Mouse (Mus musculus) MEL (cell line): ENCODE results near the gene Chmp5. TPM values are rescaled to one million over a fixed set of nuclear protein-coding genes. Genes with fewer than 3 reads are reported as not detected.

Experiments
- DNase-seq: peaks from one replicate; pipeline ENCODE4 v3.0.0; 2011; ENCODE audit warnings: low read depth, low spot score
- H3K27ac ChIP-seq: 2 replicates; pipeline ENCODE4 v1.5.1; 2012; ENCODE audit warnings: low read depth, mild to moderate bottlenecking, control low read depth, low read length, moderate library complexity; ENCODE audit not compliant: control insufficient read depth
- H3K27me3 ChIP-seq, 2 experiments: fragments of 150-350 bp in 1 of 2; sonication (generic) in 1 of 2; 2 replicates each; pipeline ENCODE4 v1.6.1; 2012; ENCODE audit warnings: low read length in 2 of 2, mild to moderate bottlenecking in 2 of 2, improper control_type of control experiment in 1 of 2, moderate library complexity in 1 of 2; ENCODE audit not compliant: insufficient read depth in 2 of 2, control insufficient read depth in 1 of 2
- H3K36me3 ChIP-seq, 2 experiments: 2 replicates each; pipeline ENCODE4 v1.6.1; 2012 to 2014; ENCODE audit warnings: low read length in 2 of 2, improper control_type of control experiment in 1 of 2, inconsistent platforms in 1 of 2, mild to moderate bottlenecking in 1 of 2; ENCODE audit not compliant: insufficient read depth in 2 of 2, control insufficient read depth in 1 of 2
- H3K4me1 ChIP-seq, 2 experiments: fragments of 150-350 bp in 1 of 2; sonication (generic) in 1 of 2; 2 replicates each; pipeline ENCODE4 v1.6.1; 2012; ENCODE audit warnings: low read length in 2 of 2, improper control_type of control experiment in 1 of 2, mild to moderate bottlenecking in 1 of 2; ENCODE audit not compliant: insufficient read depth in 2 of 2, control insufficient read depth in 1 of 2
- H3K4me3 ChIP-seq, 2 experiments: fragments of 150-350 bp in 1 of 2; sonication (generic) in 1 of 2; 2 replicates each; pipeline ENCODE4 v1.5.1; 2012; ENCODE audit warnings: low read depth in 2 of 2, low read length in 2 of 2, mild to moderate bottlenecking in 2 of 2, moderate library complexity in 2 of 2, control low read depth in 1 of 2, improper control_type of control experiment in 1 of 2; ENCODE audit not compliant: control insufficient read depth in 1 of 2, insufficient read depth in 1 of 2
- H3K79me2 ChIP-seq: 2 replicates; pipeline ENCODE4 v1.6.1; 2012; ENCODE audit warnings: mild to moderate bottlenecking, low read length, moderate library complexity; ENCODE audit not compliant: control insufficient read depth, poor library complexity, insufficient read depth
- H3K9ac ChIP-seq: 2 replicates; pipeline ENCODE4 v1.6.1; 2012; ENCODE audit warnings: low read depth, mild to moderate bottlenecking, control low read depth, low read length, moderate library complexity; ENCODE audit not compliant: control insufficient read depth, poor library complexity, severe bottlenecking
- H3K9me3 ChIP-seq: fragments of 150-350 bp; sonication (generic); replicated peaks from 2 replicates; pipeline ENCODE4 v1.6.1; 2012; ENCODE audit warnings: mild to moderate bottlenecking, low read length, improper control_type of control experiment, moderate library complexity; ENCODE audit not compliant: insufficient read depth
- CHD1 ChIP-seq: IDR thresholded peaks from 2 replicates; pipeline ENCODE4 v1.6.1; 2012; ENCODE audit warnings: low read depth, mild to moderate bottlenecking, inconsistent platforms, low read length, improper control_type of control experiment
- E2F4 ChIP-seq: IDR thresholded peaks from 2 replicates; pipeline ENCODE4 v1.6.1; 2011; ENCODE audit warnings: low read depth, low read length, improper control_type of control experiment, borderline replicate concordance
- ELF1 ChIP-seq: IDR thresholded peaks from 2 replicates; pipeline ENCODE4 v1.6.1; 2014; ENCODE audit warnings: low read depth, mild to moderate bottlenecking, inconsistent platforms, low read length, improper control_type of control experiment, moderate library complexity
- EP300 ChIP-seq, 2 experiments: IDR thresholded peaks; 2 replicates each; pipeline ENCODE4 v1.6.1; 2011; ENCODE audit warnings: improper control_type of control experiment in 2 of 2, low read length in 2 of 2, low read depth in 1 of 2, mild to moderate bottlenecking in 1 of 2
- ETS1 ChIP-seq: IDR thresholded peaks from 2 replicates; pipeline ENCODE4 v1.6.1; 2012; ENCODE audit warnings: low read depth, mild to moderate bottlenecking, inconsistent platforms, low read length, improper control_type of control experiment, moderate library complexity
- GATA1 ChIP-seq: IDR thresholded peaks from 2 replicates; pipeline ENCODE4 v1.6.1; 2011; ENCODE audit warnings: low read depth, low read length, improper control_type of control experiment
- HCFC1 ChIP-seq: IDR thresholded peaks from 2 replicates; pipeline ENCODE4 v1.6.1; 2012; ENCODE audit warnings: low read depth, mild to moderate bottlenecking, inconsistent platforms, low read length, improper control_type of control experiment, moderate library complexity
- JUND ChIP-seq: IDR thresholded peaks from 2 replicates; pipeline ENCODE4 v1.6.1; 2011; ENCODE audit warnings: low read depth, mild to moderate bottlenecking, improper control_type of control experiment, low read length
- MAFK ChIP-seq: IDR thresholded peaks from 2 replicates; pipeline ENCODE4 v1.6.1; 2011; ENCODE audit warnings: low read depth, mild to moderate bottlenecking, low read length, improper control_type of control experiment, borderline replicate concordance
- MAX ChIP-seq: IDR thresholded peaks from 2 replicates; pipeline ENCODE4 v1.6.1; 2011; ENCODE audit warnings: low read length, improper control_type of control experiment
- MEF2A ChIP-seq: IDR thresholded peaks from 2 replicates; pipeline ENCODE4 v1.6.1; 2014; ENCODE audit warnings: low read depth, mild to moderate bottlenecking, inconsistent platforms, low read length, improper control_type of control experiment; ENCODE audit not compliant: poor library complexity, insufficient replicate concordance, severe bottlenecking; ENCODE audit errors: extremely low read depth
- MYB ChIP-seq: IDR thresholded peaks from 2 replicates; pipeline ENCODE4 v1.6.1; 2011; ENCODE audit warnings: mild to moderate bottlenecking, low read depth, low read length, improper control_type of control experiment
- MYC ChIP-seq: IDR thresholded peaks from 2 replicates; pipeline ENCODE4 v1.6.1; 2011; ENCODE audit warnings: low read depth, mild to moderate bottlenecking, low read length, improper control_type of control experiment, moderate library complexity
- NELFE ChIP-seq: IDR thresholded peaks from 2 replicates; pipeline ENCODE4 v1.6.1; 2011; ENCODE audit warnings: low read depth, low read length, improper control_type of control experiment
- NRF1 ChIP-seq: IDR thresholded peaks from 2 replicates; pipeline ENCODE4 v1.6.1; 2014; ENCODE audit warnings: low read depth, mild to moderate bottlenecking, inconsistent platforms, low read length, improper control_type of control experiment, moderate library complexity; ENCODE audit not compliant: poor library complexity, insufficient read depth, severe bottlenecking
- POLR2A ChIP-seq, 2 experiments: IDR thresholded peaks; 2 replicates each; pipeline ENCODE4 v1.6.1; 2011 to 2012; ENCODE audit warnings: low read length in 2 of 2, mild to moderate bottlenecking in 2 of 2, control low read depth in 1 of 2, improper control_type of control experiment in 1 of 2, low read depth in 1 of 2, moderate library complexity in 1 of 2; ENCODE audit not compliant: control insufficient read depth in 1 of 2, insufficient read depth in 1 of 2, poor library complexity in 1 of 2
- POLR2AphosphoS2 ChIP-seq: IDR thresholded peaks from 2 replicates; pipeline ENCODE4 v1.6.1; 2011; ENCODE audit warnings: low read length, improper control_type of control experiment
- RAD21 ChIP-seq: IDR thresholded peaks from 2 replicates; pipeline ENCODE4 v1.6.1; 2011; ENCODE audit warnings: mild to moderate bottlenecking, low read depth, low read length, improper control_type of control experiment
- SIN3A ChIP-seq: IDR thresholded peaks from 2 replicates; pipeline ENCODE4 v1.6.1; 2012; ENCODE audit warnings: low read length, improper control_type of control experiment, inconsistent platforms
- SMC3 ChIP-seq: IDR thresholded peaks from 2 replicates; pipeline ENCODE4 v1.6.1; 2011; ENCODE audit warnings: low read depth, low read length, improper control_type of control experiment
- TAL1 ChIP-seq: IDR thresholded peaks from 2 replicates; pipeline ENCODE4 v1.6.1; 2012; ENCODE audit warnings: mild to moderate bottlenecking, inconsistent platforms, low read length, moderate library complexity, mixed read lengths
- TBP ChIP-seq: IDR thresholded peaks from 2 replicates; pipeline ENCODE4 v1.8.0; 2011; ENCODE audit warnings: low read depth, low read length, improper control_type of control experiment
- UBTF ChIP-seq: IDR thresholded peaks from 2 replicates; pipeline ENCODE4 v1.6.1; 2012; ENCODE audit warnings: low read depth, mild to moderate bottlenecking, inconsistent platforms, low read length, improper control_type of control experiment, moderate library complexity, borderline replicate concordance; ENCODE audit not compliant: insufficient read depth
- USF1 ChIP-seq: IDR thresholded peaks from 2 replicates; pipeline ENCODE4 v1.6.1; 2014; ENCODE audit warnings: low read depth, mild to moderate bottlenecking, inconsistent platforms, low read length, improper control_type of control experiment, moderate library complexity
- polyA plus RNA-seq, 2 experiments: library from polyadenylated mRNA; stranded (reverse) in 1 of 2; unstranded in 1 of 2; fragments of >175 nt in 1 of 2; fragments of >200 nt in 1 of 2; gene quantifications; 2 replicates each; pipeline versions ENCODE4 v1.2.1 to v1.2.4; 2012; ENCODE audit warnings: low replicate concordance in 2 of 2, low read depth in 1 of 2; ENCODE audit not compliant: insufficient read length in 2 of 2, insufficient read depth in 1 of 2, missing spikeins in 1 of 2
- total RNA-seq: library from RNA; depleted of rRNA; stranded (reverse); fragments of 300-350 nt; gene quantifications from 2 replicates; pipeline ENCODE4 v1.2.3, GENCODE M21; 2012

Chmp5 gene
- total and polyA plus RNA-seq, 3 experiments = 34.7 to 38.5 TPM; not detected in 1

DNA sequence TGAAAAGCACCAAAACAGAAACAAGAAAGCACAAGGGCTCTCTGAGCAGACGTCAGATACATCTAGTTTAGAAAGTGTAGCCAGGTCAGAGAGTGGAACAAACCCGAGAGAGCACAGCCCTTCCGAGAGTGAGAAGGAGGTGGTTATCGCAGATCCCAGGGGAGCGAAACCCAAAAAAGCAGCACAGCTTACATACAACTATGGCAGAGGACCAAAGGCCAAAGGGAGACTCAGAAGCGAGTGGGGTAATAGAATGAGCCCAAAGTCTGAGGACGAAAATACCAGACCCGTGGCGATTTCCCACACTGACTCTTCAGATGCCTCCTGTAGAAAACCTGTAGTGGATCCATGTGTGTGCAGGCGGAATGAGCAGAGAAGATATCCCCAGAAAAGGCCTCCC, 28.4 kb downstream of the Chmp5 start:
- H3K9ac ChIP-seq = no peak overlapping the region
- no peak overlapping the region for H3K27ac ChIP-seq
- no peak overlapping the region for H3K4me3 ChIP-seq
- TF ChIP-seq UBTF = no peak
- TF ChIP-seq JUND = no peak
- no peak for TF ChIP-seq MAX
- no peak for TF ChIP-seq GATA1
- TF ChIP-seq MYB = no peak
- no peak for TF ChIP-seq CHD1
- no peak for TF ChIP-seq POLR2AphosphoS2
- no peak for TF ChIP-seq SIN3A
- TF ChIP-seq USF1 = no peak
- no peak for TF ChIP-seq MYC
- no peak for TF ChIP-seq SMC3
- no peak for TF ChIP-seq MEF2A
- TF ChIP-seq E2F4 = no peak
- H3K27me3 ChIP-seq = no peaks in the 10 kb centered on the region
- DNase-seq = no peak
- H3K9me3 ChIP-seq = no peaks in the 10 kb centered on the region
- H3K79me2 ChIP-seq = peaks cover 60% of the 10 kb centered on the region
- H3K4me1 ChIP-seq = peaks cover 2 to 26% of the 10 kb centered on the region in 2 experiments
- peaks cover 36 to 48% of the 10 kb centered on the region in 2 experiments for H3K36me3 ChIP-seq

GRCm38 (mm10) chr4:40979430-40979829, 31.2 kb downstream of the Chmp5 start:
- Histone ChIP-seq H3K9ac (no peak overlapping the region), H3K36me3 (peaks cover 28 to 45% of the 10 kb centered on the region in 2 experiments), H3K9me3 (no peaks in the 10 kb centered on the region), H3K27me3 (no peaks in the 10 kb centered on the region), H3K4me3 (no peak overlapping the region)
- TF ChIP-seq MAX = no peak
- TF ChIP-seq, all 39 proteins: peak for 0
- DNase-seq = no peak
- Histone ChIP-seq H3K27ac (no peak overlapping the region), H3K79me2 (peaks cover 38% of the 10 kb centered on the region), H3K4me1 (peaks cover 2 to 13% of the 10 kb centered on the region in 2 experiments; a peak in 2 of 4 replicates)

DNA sequence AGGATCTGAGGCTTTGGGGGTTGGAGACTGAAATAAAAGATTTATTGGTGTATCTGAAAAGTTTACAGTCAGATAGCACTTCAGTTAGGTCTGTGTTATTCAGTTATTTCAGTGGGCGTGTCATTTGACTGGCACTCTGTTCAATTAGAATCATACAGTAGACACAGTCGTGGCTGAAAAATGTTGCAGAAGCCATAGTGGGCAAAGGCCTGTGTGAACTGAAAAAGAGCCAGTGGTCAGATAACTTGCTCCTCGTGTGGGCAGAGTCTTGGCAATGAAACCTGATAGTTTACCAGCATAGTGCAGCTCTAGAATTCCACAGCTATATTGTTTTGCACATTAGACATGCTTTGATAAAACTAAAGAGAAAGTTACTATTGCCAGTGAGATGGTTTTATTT, 34.3 kb downstream of the Chmp5 start:
- H3K9me3 ChIP-seq = no peaks in the 10 kb centered on the region
- peaks cover 22 to 44% of the 10 kb centered on the region in 2 experiments for H3K36me3 ChIP-seq
- H3K27ac ChIP-seq = no peak overlapping the region
- H3K4me3 ChIP-seq = no peak overlapping the region
- H3K4me1 ChIP-seq = peaks cover 2 to 13% of the 10 kb centered on the region in 2 experiments; a peak in 2 of 4 replicates
- DNase-seq = no peak
- H3K27me3 ChIP-seq = no peaks in the 10 kb centered on the region
- no peak overlapping the region for H3K9ac ChIP-seq
- no peak for TF ChIP-seq GATA1
- TF ChIP-seq SIN3A = no peak
- no peak for TF ChIP-seq NELFE
- no peak for TF ChIP-seq POLR2AphosphoS2
- no peak for TF ChIP-seq POLR2A (IDR thresholded peaks at IDR 0.05; ENCODE audit: control insufficient read depth in 1 of 2, insufficient read depth in 1 of 2, low read depth in 1 of 2, low read length in 2 of 2, poor library complexity in 1 of 2)
- no peak for TF ChIP-seq MEF2A
- TF ChIP-seq SMC3 = no peak
- no peak for TF ChIP-seq MYB
- no peak for TF ChIP-seq UBTF
- no peak for TF ChIP-seq CHD1
- TF ChIP-seq RAD21 = no peak
- TF ChIP-seq NRF1 = no peak
- no peak for TF ChIP-seq EP300 (IDR thresholded peaks at IDR 0.05; ENCODE audit: low read depth in 1 of 2, low read length in 2 of 2)
- no peak for TF ChIP-seq TBP
- no peak for TF ChIP-seq HCFC1
- TF ChIP-seq MAFK = no peak
- TF ChIP-seq TAL1 = no peak
- no peak for TF ChIP-seq ETS1
- TF ChIP-seq ELF1 = no peak
- TF ChIP-seq, all 39 proteins: peak for 0
- peaks cover 20% of the 10 kb centered on the region for H3K79me2 ChIP-seq
